Mouse (Mus musculus) hindbrain, embryonic 14.5 days (tissue): ENCODE data around the gene Tmem50b. TPM values are rescaled to one million over a fixed set of nuclear protein-coding genes. Genes with fewer than 3 reads are reported as not detected.
A peak's percentile ranks its signal among the peaks of the same experiment; 100 is the strongest.

ENCODE experiments used
- ATAC-seq: fragments of 200-750 bp; cut with Nextera tagmentation; 2 replicates; pipeline ENCODE4 v1.8.0; 2017; ENCODE audit warnings: moderate number of reproducible peaks, mild to moderate bottlenecking, moderate TSS enrichment, moderate library complexity; ENCODE audit not compliant: low FRiP score
- DNase-seq: peaks from one replicate; pipeline ENCODE4 v3.0.0-alpha.2; 2015; ENCODE audit warnings: low spot score
- H3K27ac ChIP-seq: fragments of 300-500 bp; sonication (generic); 2 replicates; pipeline ENCODE4 v1.5.1; 2014; ENCODE audit warnings: mild to moderate bottlenecking, moderate library complexity
- H3K27me3 ChIP-seq: fragments of 300-500 bp; sonication (generic); 2 replicates; pipeline ENCODE4 v1.6.1; 2014; ENCODE audit warnings: mild to moderate bottlenecking, low read length, mixed read lengths; ENCODE audit not compliant: control insufficient read depth, insufficient read depth
- H3K36me3 ChIP-seq: fragments of 300-500 bp; sonication (generic); replicated peaks from 2 replicates; pipeline ENCODE4 v1.6.1; 2014; ENCODE audit not compliant: control insufficient read depth, insufficient read depth
- H3K4me1 ChIP-seq: fragments of 300-500 bp; sonication (generic); replicated peaks from 2 replicates; pipeline ENCODE4 v1.6.1; 2014; ENCODE audit warnings: antibody characterized with exemption, low read length, mixed read lengths; ENCODE audit not compliant: control insufficient read depth, insufficient read depth
- H3K4me2 ChIP-seq: fragments of 300-500 bp; sonication (generic); replicated peaks from 2 replicates; pipeline ENCODE4 v1.6.1; 2014; ENCODE audit warnings: mild to moderate bottlenecking, moderate library complexity
- H3K4me3 ChIP-seq: fragments of 300-500 bp; sonication (generic); replicated peaks from 2 replicates; pipeline ENCODE4 v1.5.1; 2014; ENCODE audit warnings: mild to moderate bottlenecking, low read length
- H3K9ac ChIP-seq: fragments of 300-500 bp; sonication (generic); 2 replicates; pipeline ENCODE4 v1.6.1; 2014
- H3K9me3 ChIP-seq: fragments of 300-500 bp; sonication (generic); 2 replicates; pipeline ENCODE4 v1.6.1; 2016; ENCODE audit warnings: low read length; ENCODE audit not compliant: control insufficient read depth
- WGBS: fragments of 180-500 bp; shearing (Covaris S2); extraction: QIAGEN DNeasy Blood & Tissue Kit; methylation state at CpG from one replicate; pipeline ENCODE4 v1.1.7; 2014; 5-methylcytosine and 5-hydroxymethylcytosine counted together
- polyA plus RNA-seq: library from polyadenylated mRNA; unstranded; fragments of >200 nt; fragmentation: Nextera tagmentation; extraction: Ambion mirVana; gene quantifications from 2 replicates; pipeline ENCODE4 v1.2.1, GENCODE M21; 2014

The Tmem50b gene
- polyA plus RNA-seq, 1 experiment from 2014 or later: 106 TPM

GRCm38 (mm10) chr16:91585617-91586016, 12.0 kb downstream of the Tmem50b start:
- H3K36me3 ChIP-seq: peaks cover 28% of the 10 kb centered on the region
- DNase-seq (no peak), ATAC-seq (no peak)
- 92% methylated on average over 5 of the region's 5 CpGs for WGBS
- no peak overlapping the region for H3K4me3 ChIP-seq
- no peak overlapping the region for H3K4me2 ChIP-seq
- H3K27ac ChIP-seq: no peak overlapping the region
- H3K9me3 ChIP-seq: no peaks in the 10 kb centered on the region
- H3K9ac ChIP-seq: no peak overlapping the region
- H3K27me3 ChIP-seq: no peaks in the 10 kb centered on the region
- no peaks in the 10 kb centered on the region for H3K4me1 ChIP-seq

GRCm38 (mm10) chr16:91582307-91582706, 15.3 kb downstream of the Tmem50b start:
- ATAC-seq: no peak
- peaks cover 37% of the 10 kb centered on the region for H3K36me3 ChIP-seq
- H3K27ac ChIP-seq: no peak overlapping the region
- H3K9ac ChIP-seq: no peak overlapping the region
- H3K27me3 ChIP-seq: no peaks in the 10 kb centered on the region
- WGBS: 72% methylated on average over 2 of the region's 2 CpGs
- no peak overlapping the region for H3K4me3 ChIP-seq
- DNase-seq: peak; percentile 50
- no peaks in the 10 kb centered on the region for H3K4me1 ChIP-seq
- H3K4me2 ChIP-seq: no peak overlapping the region
- no peaks in the 10 kb centered on the region for H3K9me3 ChIP-seq

GRCm38 (mm10) chr16:91578980-91579720, 18.4 kb downstream of the Tmem50b start:
- H3K9ac ChIP-seq: no peak overlapping the region
- 84% methylated on average over 14 of the region's 14 CpGs for WGBS
- H3K27me3 ChIP-seq: no peaks in the 10 kb centered on the region
- no peaks in the 10 kb centered on the region for H3K4me1 ChIP-seq
- no peak overlapping the region for H3K4me3 ChIP-seq
- H3K27ac ChIP-seq: no peak overlapping the region
- no peak overlapping the region for H3K4me2 ChIP-seq
- DNase-seq (no peak), ATAC-seq (no peak)
- H3K9me3 ChIP-seq: no peaks in the 10 kb centered on the region
- peaks cover 43% of the 10 kb centered on the region for H3K36me3 ChIP-seq

GRCm38 (mm10) chr16:91575151-91575550, 22.4 kb downstream of the Tmem50b start:
- Histone ChIP-seq H3K4me3 (no peak overlapping the region), H3K9ac (no peak overlapping the region), H3K4me2 (no peak overlapping the region), H3K36me3 (peaks cover 33% of the 10 kb centered on the region), H3K27ac (peak overlapping the region; percentile 26; the same call in 1 of the 2 replicates), H3K9me3 (no peaks in the 10 kb centered on the region), H3K27me3 (no peaks in the 10 kb centered on the region), H3K4me1 (no peaks in the 10 kb centered on the region)
- no peak for DNase-seq
- ATAC-seq: no peak
- WGBS: 70% methylated on average over 13 of the region's 13 CpGs

GRCm38 (mm10) chr16:91571105-91571504, 26.5 kb downstream of the Tmem50b start:
- Histone ChIP-seq H3K4me2 (no peak overlapping the region), H3K36me3 (peaks cover 12% of the 10 kb centered on the region), H3K9me3 (no peaks in the 10 kb centered on the region), H3K9ac (no peak overlapping the region), H3K27ac (no peak overlapping the region), H3K27me3 (no peaks in the 10 kb centered on the region), H3K4me1 (no peaks in the 10 kb centered on the region), H3K4me3 (no peak overlapping the region)
- ATAC-seq (no peak), DNase-seq (no peak)
- WGBS: 74% methylated on average over 3 of the region's 3 CpGs

- ATAC-seq (no peak), DNase-seq (no peak)
- Histone ChIP-seq H3K4me1 (no peaks in the 10 kb centered on the region), H3K9ac (no peak overlapping the region), H3K27me3 (no peaks in the 10 kb centered on the region), H3K9me3 (no peaks in the 10 kb centered on the region), H3K4me3 (no peak overlapping the region), H3K36me3 (peaks cover 7% of the 10 kb centered on the region), H3K4me2 (no peak overlapping the region), H3K27ac (no peak overlapping the region)
- 87% methylated on average over 10 of the region's 10 CpGs for WGBS
Observed at GRCm38 (mm10) chr16:91568960-91569359, 28.6 kb downstream of the Tmem50b start.

- H3K4me3 ChIP-seq: no peak overlapping the region
- no peaks in the 10 kb centered on the region for H3K27me3 ChIP-seq
- H3K9ac ChIP-seq: no peak overlapping the region
- no peak overlapping the region for H3K4me2 ChIP-seq
- ATAC-seq: no peak
- H3K27ac ChIP-seq: no peak overlapping the region
- H3K36me3 ChIP-seq: peaks cover 36% of the 10 kb centered on the region
- H3K9me3 ChIP-seq: no peaks in the 10 kb centered on the region
- H3K4me1 ChIP-seq: no peaks in the 10 kb centered on the region
- no peak for DNase-seq
- 89% methylated on average over 7 of the region's 7 CpGs for WGBS
Observed at GRCm38 (mm10) chr16:91566002-91566401, 31.6 kb downstream of the Tmem50b start.

GRCm38 (mm10) chr16:91565292-91565951, 32.2 kb downstream of the Tmem50b start:
- Histone ChIP-seq H3K4me3 (no peak overlapping the region), H3K27ac (no peak overlapping the region), H3K27me3 (no peaks in the 10 kb centered on the region), H3K36me3 (peaks cover 39% of the 10 kb centered on the region), H3K4me1 (no peaks in the 10 kb centered on the region), H3K9ac (no peak overlapping the region), H3K9me3 (no peaks in the 10 kb centered on the region), H3K4me2 (no peak overlapping the region)
- WGBS: 65% methylated on average over 9 of the region's 9 CpGs
- DNase-seq: no peak
- no peak for ATAC-seq

GRCm38 (mm10) chr16:91564580-91565291, 32.9 kb downstream of the Tmem50b start:
- no peaks in the 10 kb centered on the region for H3K27me3 ChIP-seq
- no peaks in the 10 kb centered on the region for H3K9me3 ChIP-seq
- 83% methylated on average over 4 of the region's 4 CpGs for WGBS
- ATAC-seq: no peak
- H3K4me1 ChIP-seq: no peaks in the 10 kb centered on the region
- no peak overlapping the region for H3K4me3 ChIP-seq
- no peak overlapping the region for H3K27ac ChIP-seq
- H3K9ac ChIP-seq: no peak overlapping the region
- no peak for DNase-seq
- no peak overlapping the region for H3K4me2 ChIP-seq
- H3K36me3 ChIP-seq: peaks cover 45% of the 10 kb centered on the region
